Mouse (Mus musculus) cerebellum, adult (tissue): ENCODE data around the gene Nphp3.

Source experiments
- ATAC-seq: cut with Nextera tagmentation; 2 replicates; pipeline ENCODE4 v1.9.2; 2017; ENCODE audit warnings: mild to moderate bottlenecking, moderate library complexity, mixed read lengths; ENCODE audit not compliant: insufficient number of reproducible peaks, low FRiP score, low TSS enrichment

The Nphp3 gene

DNA sequence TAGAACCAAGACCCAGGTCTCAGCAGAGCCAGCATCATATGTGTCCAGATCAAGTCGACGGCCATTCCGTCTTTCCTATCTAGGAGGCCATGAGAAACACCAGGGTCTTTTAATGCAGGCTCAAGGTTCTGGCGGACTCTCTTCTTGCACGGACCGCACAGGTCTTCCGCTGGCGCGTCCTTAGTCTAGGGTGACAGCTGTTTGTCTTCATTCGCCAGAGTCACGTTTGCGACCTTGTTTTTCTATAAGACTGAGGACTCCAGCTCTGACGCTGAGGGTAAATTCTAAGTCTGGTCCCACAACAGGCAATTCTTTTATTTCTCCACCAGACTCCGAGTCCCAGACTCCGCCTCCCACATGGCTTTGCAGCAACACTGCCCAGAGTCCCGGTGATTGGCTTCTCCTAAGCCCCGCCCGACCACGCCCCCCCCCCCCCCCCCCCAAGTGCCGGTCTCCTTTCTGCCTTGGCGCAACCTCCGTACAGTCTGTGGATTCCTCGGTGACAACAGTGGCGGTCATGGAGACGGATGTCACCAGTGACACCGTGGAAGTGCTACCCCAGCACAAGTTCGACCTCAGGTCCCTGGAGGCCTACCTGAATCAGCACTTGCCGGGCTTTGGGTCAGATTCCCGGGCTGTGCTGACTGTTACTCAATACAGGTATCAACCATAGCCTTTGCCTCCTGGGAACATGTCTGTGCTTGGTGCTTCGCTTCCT is 61.1 kb downstream of the Nphp3 start, which contains the start of gene Acad11:
Gene Acad11 (plus strand): TSS at position 134 of the 718 bp plus-strand sequence.
- ATAC-seq: peak; percentile 80

DNA sequence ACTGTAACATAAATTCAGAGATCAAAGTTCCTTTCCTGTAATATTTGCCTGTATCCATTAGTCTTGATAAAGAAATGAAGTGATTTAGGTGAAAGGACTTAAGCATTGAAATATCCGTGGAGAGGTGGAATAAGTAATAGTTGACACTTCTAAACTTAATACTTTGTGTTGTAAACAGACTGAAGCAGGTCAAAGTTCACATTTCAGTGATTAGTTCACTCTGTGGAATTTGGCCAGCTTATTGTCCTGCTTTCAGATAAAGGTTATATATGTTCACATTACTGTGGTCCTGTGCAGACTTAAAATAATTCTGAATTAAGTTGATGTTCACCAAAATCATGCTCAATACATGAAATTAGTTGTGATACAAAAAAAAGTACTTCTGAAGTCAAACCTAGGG is 62.2 kb downstream of the Nphp3 start:
- no peak for ATAC-seq

DNA sequence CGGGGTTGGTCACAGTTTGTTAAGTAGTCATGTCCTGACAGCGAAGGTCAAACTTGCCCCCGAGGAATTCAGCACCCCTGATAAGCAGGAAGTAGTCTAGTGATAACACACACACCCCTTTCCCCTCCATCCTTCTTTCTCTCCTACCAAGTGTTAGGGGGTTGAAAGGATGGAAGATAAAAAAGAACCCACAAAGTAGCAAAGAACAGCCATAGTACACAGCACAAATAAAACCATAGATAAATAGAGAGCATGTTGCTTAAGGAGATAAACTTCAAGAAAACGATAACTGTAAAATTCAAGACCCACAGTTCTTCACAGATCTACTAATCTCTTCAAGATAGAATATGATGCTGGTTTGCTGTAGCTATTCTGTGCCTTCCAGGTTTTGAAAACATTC is 67.9 kb downstream of the Nphp3 start:
- ATAC-seq: no peak

DNA sequence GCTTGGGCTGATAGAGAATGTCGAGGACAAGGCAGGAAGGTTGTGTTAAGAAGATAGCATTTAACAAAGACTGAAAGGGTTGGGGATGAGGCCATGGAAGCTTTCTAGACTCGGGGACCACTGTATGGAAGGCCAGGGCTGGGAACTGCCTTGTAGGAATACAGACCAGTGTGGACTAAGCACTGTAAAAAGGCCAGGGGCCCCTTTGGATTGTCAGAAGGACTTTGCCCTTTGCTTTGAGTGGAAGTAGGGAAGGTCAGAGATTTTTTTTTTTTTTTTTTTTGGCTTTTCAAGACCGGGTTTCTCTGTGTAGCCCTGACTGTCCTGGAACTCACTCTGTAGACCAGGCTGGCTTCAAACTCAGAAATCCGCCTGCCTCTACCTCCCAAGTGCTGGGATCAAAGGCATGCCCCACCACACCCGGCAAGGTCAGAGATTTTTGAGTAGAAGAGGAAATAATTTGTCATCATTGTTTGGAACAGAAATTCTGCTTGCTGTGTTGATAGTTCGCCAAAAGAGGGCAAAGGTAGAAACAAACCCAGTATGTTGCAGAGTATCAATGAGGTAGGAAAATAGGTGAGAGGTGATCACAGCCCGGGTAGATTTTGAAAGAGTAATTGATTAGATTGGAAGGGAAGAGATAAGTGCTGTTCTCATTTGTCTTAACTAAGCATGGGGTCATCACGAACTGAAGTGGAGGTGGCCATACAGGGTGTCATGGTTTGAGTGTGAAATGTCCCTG is 68.7 kb downstream of the Nphp3 start:
- ATAC-seq: no peak

DNA sequence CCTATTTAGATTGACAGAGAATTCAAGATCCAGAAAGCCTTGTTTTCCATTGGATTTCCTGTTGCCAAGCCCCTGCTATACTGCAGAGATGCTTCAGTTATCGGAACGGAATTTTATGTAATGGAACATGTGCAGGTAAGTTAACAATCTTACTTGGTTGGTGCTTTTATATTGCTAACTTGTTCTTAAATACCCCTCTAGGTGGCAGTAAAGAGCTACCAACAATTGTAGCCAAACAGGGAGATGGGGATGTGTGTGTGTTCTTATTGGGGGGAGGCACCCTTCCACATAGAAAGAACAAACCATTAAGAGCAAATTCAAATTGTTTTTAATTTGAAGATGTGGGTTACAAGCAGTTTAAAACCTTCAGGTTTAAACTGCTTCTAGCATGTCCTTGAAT is 73.5 kb downstream of the Nphp3 start:
- ATAC-seq: no peak

DNA sequence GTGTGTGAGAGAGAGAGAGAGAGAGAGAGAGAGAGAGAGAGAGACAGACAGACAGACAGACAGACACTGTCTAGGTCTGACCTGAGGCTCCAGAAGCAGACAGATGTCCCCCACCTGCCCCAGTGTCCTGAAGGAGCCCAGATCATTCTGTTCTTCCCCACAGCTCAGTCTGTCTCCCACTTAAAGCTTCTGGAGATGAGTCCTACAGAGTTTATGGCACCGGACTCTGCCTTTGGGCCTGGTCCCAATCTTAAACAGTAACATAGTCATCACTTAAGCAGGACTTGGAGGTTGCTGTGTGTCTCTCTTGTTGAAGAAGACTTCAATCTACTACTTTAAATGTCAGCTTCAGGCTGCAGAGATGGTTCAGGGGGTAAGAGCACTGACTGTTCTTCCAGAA is 76.4 kb downstream of the Nphp3 start:
- no peak for ATAC-seq

DNA sequence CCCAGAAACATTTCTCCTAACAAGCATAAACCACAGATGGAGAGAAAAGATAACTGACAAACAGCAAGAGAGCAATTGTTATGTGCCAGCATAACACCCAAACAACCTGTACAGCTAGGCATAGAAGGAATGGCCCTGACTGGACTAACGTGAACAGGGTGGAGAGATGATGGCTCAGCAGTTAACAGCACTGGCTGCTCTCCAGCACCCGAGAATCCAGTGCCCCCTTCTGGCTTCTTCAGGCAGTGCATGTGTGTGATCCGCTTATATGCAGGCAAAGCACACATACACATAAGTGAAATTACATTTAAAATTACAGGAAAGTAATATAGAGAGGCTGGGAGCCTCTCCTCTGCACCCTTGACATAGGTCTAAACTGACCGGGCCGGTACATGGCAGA is 77.0 kb downstream of the Nphp3 start:
- ATAC-seq: no peak

- no peak for ATAC-seq
Measured at GRCm38 (mm10) chr9:104080038-104080437, 77.7 kb downstream of the Nphp3 start.

GRCm38 (mm10) chr9:104085730-104086429 is 83.5 kb downstream of the Nphp3 start:
- no peak for ATAC-seq

DNA sequence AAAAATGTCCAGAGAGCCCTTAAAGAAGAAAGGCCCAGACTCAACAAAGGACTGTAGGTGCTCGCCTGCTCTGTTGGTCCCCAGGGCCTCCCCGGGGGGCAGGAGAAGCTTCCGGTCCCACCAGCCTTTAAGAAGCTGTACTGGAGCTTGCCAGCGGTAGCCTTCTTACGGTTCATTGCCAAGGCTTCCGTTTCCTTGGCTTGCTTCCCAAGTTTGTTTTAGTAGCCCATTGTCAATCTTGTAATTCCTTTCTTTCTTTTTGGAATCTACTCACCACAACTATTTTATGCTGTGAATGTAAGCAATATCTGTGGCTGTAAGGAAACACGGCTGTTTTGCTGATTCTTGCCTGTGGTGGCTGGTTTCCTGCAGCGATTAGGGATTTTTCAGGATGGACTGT is 86.2 kb downstream of the Nphp3 start:
- ATAC-seq: no peak

- no peak for ATAC-seq
Measured at GRCm38 (mm10) chr9:104092945-104093344, 90.6 kb downstream of the Nphp3 start.
